Mouse (Mus musculus) lung, adult 2 months (tissue): ENCODE results near the gene Zc3h6.

Experiments
- CTCF ChIP-seq: fragments of 200-500 bp; IDR thresholded peaks from 2 replicates; pipeline ENCODE4 v1.5.1; 2011; ENCODE audit warnings: mild to moderate bottlenecking, low read length, control low read depth; ENCODE audit not compliant: insufficient read depth
- POLR2A ChIP-seq: fragments of 200-500 bp; IDR thresholded peaks from 2 replicates; pipeline ENCODE4 v1.6.1; 2011; ENCODE audit warnings: low read depth, mild to moderate bottlenecking, control low read depth, low read length, borderline replicate concordance; ENCODE audit errors: extremely low read depth

DNA sequence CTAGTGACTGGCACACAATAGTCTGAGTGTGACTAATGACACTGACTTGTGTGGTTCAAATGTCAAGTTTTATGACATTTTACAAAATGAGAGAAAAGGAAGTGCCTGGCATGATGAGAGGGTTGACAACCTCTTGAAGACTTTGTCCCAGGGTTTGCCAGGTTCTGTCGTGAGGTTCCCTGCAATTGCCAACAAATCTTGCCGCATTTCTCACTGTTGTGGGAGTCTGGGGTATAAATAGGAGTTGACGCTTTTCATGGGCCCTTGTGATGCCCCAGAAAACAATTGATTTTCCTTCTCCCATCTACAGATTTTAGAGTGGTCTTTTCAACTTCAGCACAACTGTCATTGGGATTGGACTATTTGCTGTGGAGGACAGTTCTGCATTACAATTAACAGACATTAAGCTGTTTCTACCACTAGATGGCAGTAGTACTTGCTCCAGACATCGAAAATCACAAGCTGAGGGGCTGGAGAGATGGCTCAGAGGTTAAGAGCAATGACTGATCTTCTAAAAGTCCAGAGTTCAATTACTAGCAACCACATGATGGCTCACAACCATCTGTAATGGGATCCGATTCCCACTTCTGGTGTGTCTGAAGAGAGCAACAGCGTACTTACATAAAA, 19.1 kb upstream of the Zc3h6 start:
- TF ChIP-seq CTCF (peak; percentile 44; the same call in 1 of the 2 replicates), POLR2A (no peak)
